Mouse (Mus musculus): ENCODE measurements around the gene Vmn1r21.
"Not testable (repeated sequence)": the region's sequence is repeated elsewhere in the genome, so short reads cannot be mapped to it uniquely, and the experiment has no call there.

The Vmn1r21 gene

GRCm38 (mm10) chr6:57850286-57850685 lies at the start of gene Vmn1r21:
Gene Vmn1r21 (minus strand): TSS chr6:57850343.
- in situ Hi-C loops (cut with MboI, MseI) = no loop called here

GRCm38 (mm10) chr6:57859043-57860042 lies 9.2 kb upstream of the Vmn1r21 start:
- in situ Hi-C loops (cut with MboI, MseI) = no loop called here

GRCm38 (mm10) chr6:57851177-57851576 lies 1.0 kb upstream of the Vmn1r21 start:
- in situ Hi-C loops (cut with MboI, MseI) = not testable (repeated sequence)

GRCm38 (mm10) chr6:57839693-57840408 lies 10.3 kb downstream of the Vmn1r21 start:
- in situ Hi-C loops (cut with MboI, MseI) = no loop called here

GRCm38 (mm10) chr6:57825259-57825715 lies 24.9 kb downstream of the Vmn1r21 start:
- in situ Hi-C loops (cut with MboI, MseI) = loop anchor here (10.0 kb wide), 1 partner anchor 1110 kb away; the partner anchor contains the start of gene Avl9

- in situ Hi-C loops (cut with MboI, MseI) = loop anchor here (5.0 to 10.0 kb wide), 2 partner anchors 112 to 1110 kb away; partner anchors contain the start of gene Avl9
Measured at GRCm38 (mm10) chr6:57824422-57825258, 25.5 kb downstream of the Vmn1r21 start, which contains the start of gene Vopp1. Gene Vopp1 (minus strand): TSS chr6:57825159.

GRCm38 (mm10) chr6:57823461-57823860 lies 26.7 kb downstream of the Vmn1r21 start:
- in situ Hi-C loops (cut with MboI, MseI) = loop anchor here (5.0 to 10.0 kb wide), 2 partner anchors 111 to 1109 kb away; partner anchors contain the start of gene Avl9

GRCm38 (mm10) chr6:57822648-57823410 lies 27.3 kb downstream of the Vmn1r21 start:
- in situ Hi-C loops (cut with MboI, MseI) = loop anchor here (5.0 to 10.0 kb wide), 2 partner anchors 111 to 1108 kb away; partner anchors contain the start of gene Avl9

- in situ Hi-C loops (cut with MboI, MseI) = no loop called here
Measured at GRCm38 (mm10) chr6:57814436-57814940, 35.7 kb downstream of the Vmn1r21 start.

- in situ Hi-C loops (cut with MboI, MseI) = no loop called here
Measured at GRCm38 (mm10) chr6:57811748-57812730, 38.1 kb downstream of the Vmn1r21 start.

GRCm38 (mm10) chr6:57805218-57806069 lies 44.7 kb downstream of the Vmn1r21 start:
- in situ Hi-C loops (cut with MboI, MseI) = no loop called here

- in situ Hi-C loops (cut with MboI, MseI) = no loop called here
Measured at GRCm38 (mm10) chr6:57803130-57803529, 47.0 kb downstream of the Vmn1r21 start.

GRCm38 (mm10) chr6:57798986-57799385 lies 51.2 kb downstream of the Vmn1r21 start:
- in situ Hi-C loops (cut with MboI, MseI) = no loop called here

- in situ Hi-C loops (cut with MboI, MseI) = no loop called here
Measured at GRCm38 (mm10) chr6:57796853-57797423, 53.2 kb downstream of the Vmn1r21 start.

GRCm38 (mm10) chr6:57795835-57796234 lies 54.3 kb downstream of the Vmn1r21 start:
- in situ Hi-C loops (cut with MboI, MseI) = no loop called here
